Comparison of ENCODE assay signal across 8 mouse cellular contexts in the genomic region with DNA sequence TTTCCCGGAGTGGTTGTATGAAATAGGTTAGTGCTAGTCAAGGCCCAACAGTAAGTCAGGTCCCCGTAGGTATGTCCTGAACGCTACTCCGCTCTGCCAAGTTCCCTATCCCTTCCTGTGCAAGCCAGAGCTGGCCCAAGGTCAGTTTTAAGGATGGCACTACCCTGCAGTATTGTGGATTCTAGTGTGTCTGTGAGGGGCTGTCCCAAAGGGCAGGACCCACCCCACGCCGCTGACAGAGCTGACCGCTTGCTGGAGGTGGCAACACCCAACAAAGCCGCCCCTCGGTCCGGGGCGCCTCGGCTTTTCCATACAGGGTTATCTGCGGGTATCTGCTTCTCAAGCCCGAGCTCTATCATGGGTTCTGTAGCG. TPM values are rescaled to one million over a fixed set of nuclear protein-coding genes. Genes with fewer than 3 reads are reported as not detected.
DNase-seq lines count a peak whose midpoint lies in the region; ATAC-seq and TF ChIP-seq lines count a peak whose summit lies in the region.

No protein-coding gene starts in this region.

- no peaks in the 10 kb centered on the region for H3K9me3 ChIP-seq in kidney, embryonic 15.5 days (replicated peaks)
- no peaks in the 10 kb centered on the region for H3K9me3 ChIP-seq in intestine, embryonic 14.5 days (ENCODE audit: control insufficient read depth, low read length)

- H3K4me1 ChIP-seq in kidney, embryonic 15.5 days, result peaks cover 28% of the 10 kb centered on the region
- H3K4me1 ChIP-seq in intestine, embryonic 14.5 days (replicated peaks; ENCODE audit: control insufficient read depth, insufficient read depth, low read length), result peaks cover 14% of the 10 kb centered on the region

- no peaks in the 10 kb centered on the region for H3K27me3 ChIP-seq in kidney, embryonic 15.5 days
- H3K27me3 ChIP-seq in intestine, embryonic 14.5 days (replicated peaks; ENCODE audit: control insufficient read depth, insufficient read depth, low read length), result no peaks in the 10 kb centered on the region
- H3K27me3 ChIP-seq in myocyte (ENCODE audit: control insufficient read depth, insufficient read depth, insufficient read length), result no peaks in the 10 kb centered on the region

- H3K4me3 ChIP-seq in kidney, embryonic 15.5 days (replicated peaks), result peak overlapping the region; percentile 90
- H3K4me3 ChIP-seq in intestine, embryonic 14.5 days (ENCODE audit: low read depth, low read length), result peak overlapping the region; percentile 51
- H3K4me3 ChIP-seq in myocyte, result peak overlapping the region; percentile 87

- H3K9ac ChIP-seq in kidney, embryonic 15.5 days, result peak overlapping the region; percentile 77
- peak overlapping the region; percentile 81 for H3K9ac ChIP-seq in intestine, embryonic 14.5 days (ENCODE audit: low read length)

- peak overlapping the region; percentile 75 for H3K4me2 ChIP-seq in kidney, embryonic 15.5 days
- peak overlapping the region; percentile 90 for H3K4me2 ChIP-seq in intestine, embryonic 14.5 days (ENCODE audit: low read length)
- peak overlapping the region; percentile 82 for H3K4me2 ChIP-seq in myocyte (ENCODE audit: low read depth)

- H3ac ChIP-seq in myocyte (ENCODE audit: control insufficient read depth, insufficient read length), result peak overlapping the region; percentile 99

- H3K36me3 ChIP-seq in kidney, embryonic 15.5 days, result peaks cover 20% of the 10 kb centered on the region
- peaks cover 11% of the 10 kb centered on the region; the same call in 1 of the 2 replicates for H3K36me3 ChIP-seq in intestine, embryonic 14.5 days (ENCODE audit: control insufficient read depth, insufficient read depth, low read length)
- peaks cover 5% of the 10 kb centered on the region for H3K36me3 ChIP-seq in myocyte (ENCODE audit: control insufficient read depth, insufficient read depth)

- 3% methylated on average over 15 of the region's 15 CpGs for WGBS in kidney, embryonic 15.5 days
- whole genome bisulfite sequencing in intestine, embryonic 14.5 days, result 5% methylated on average over 15 of the region's 15 CpGs

- H3K79me2 ChIP-seq in myocyte (ENCODE audit: control insufficient read depth, insufficient read depth), result peaks cover 40% of the 10 kb centered on the region

- H3K27ac ChIP-seq in kidney, embryonic 15.5 days, result peak overlapping the region; percentile 100
- H3K27ac ChIP-seq in intestine, embryonic 14.5 days (ENCODE audit: low read depth), result peak overlapping the region; percentile 99

- DNase-seq in kidney, adult 18-20 months, result no peak
- DNase-seq in c-Kit-positive CD71-positive TER-119-positive erythroid progenitor cells, embryonic 14.5 days (ENCODE audit: low spot score), result peak; percentile 42
- DNase-seq in intestine, embryonic 14.5 days (ENCODE audit: low spot score), result no peak
- DNase-seq in retina, embryonic 14.5 days (ENCODE audit: low spot score), result no peak
- no peak for DNase-seq in right cerebral cortex, adult 2 months (ENCODE audit: low spot score in 2 of 2)
- no peak for DNase-seq in thymus, postnatal 14 days

- TF ChIP-seq POLR2A in myocyte (IDR thresholded peaks at IDR 0.05; ENCODE audit: insufficient read length, low read depth), result no peak

- ATAC-seq in kidney, embryonic 15.5 days (replicated peaks; ENCODE audit: low FRiP score), result peak; percentile 54
- no peak; the same call in none of the 2 replicates for ATAC-seq in intestine, embryonic 14.5 days (replicated peaks; ENCODE audit: low FRiP score, low TSS enrichment, low read depth)

TF ChIP-seq in myocyte, 11 proteins besides CTCF, POLR2A, EP300 and RAD21:
- TF ChIP-seq MYOD1 (IDR thresholded peaks at IDR 0.05; ENCODE audit: control insufficient read depth in 1 of 3, insufficient read length in 2 of 3, low read depth in 2 of 3), result no peak
- TF ChIP-seq TCF12 (IDR thresholded peaks at IDR 0.05; ENCODE audit: insufficient read depth, poor library complexity, severe bottlenecking), result no peak
- no peak for TF ChIP-seq POLR2AphosphoS2 (IDR thresholded peaks at IDR 0.05; ENCODE audit: insufficient read length, low read depth)
- no peak for TF ChIP-seq USF1 (IDR thresholded peaks at IDR 0.05; ENCODE audit: low read depth)
- no peak for TF ChIP-seq E2F4 (IDR thresholded peaks at IDR 0.05; ENCODE audit: insufficient read depth)
- TF ChIP-seq CEBPB (IDR thresholded peaks at IDR 0.05; ENCODE audit: insufficient read depth, poor library complexity, severe bottlenecking), result no peak
- no peak for TF ChIP-seq MYOG (IDR thresholded peaks at IDR 0.05; ENCODE audit: control insufficient read depth in 1 of 3, insufficient read depth in 1 of 3, insufficient read length in 2 of 3, low read depth in 2 of 3)
- TF ChIP-seq MAX (IDR thresholded peaks at IDR 0.05; ENCODE audit: low read depth), result no peak
- no peak for TF ChIP-seq REST (IDR thresholded peaks at IDR 0.05; ENCODE audit: insufficient read depth, insufficient read length)
- no peak for TF ChIP-seq TCF3 (IDR thresholded peaks at IDR 0.05; ENCODE audit: insufficient read length, low read depth)
- TF ChIP-seq SRF (IDR thresholded peaks at IDR 0.05; ENCODE audit: control insufficient read depth, insufficient read length, low read depth), result no peak

RNA-seq across cellular contexts. Expression of a gene that starts 0.4 kb away (rescaled TPM):
- polyA plus RNA-seq in kidney, embryonic 15.5 days (2015; fragmentation: Nextera tagmentation; extraction: Ambion mirVana), result 362 and 374 TPM in 2 replicates
- polyA plus RNA-seq in intestine, embryonic 14.5 days (2014; fragmentation: Nextera tagmentation; extraction: Ambion mirVana), result 419 and 446 TPM in 2 replicates
- 106 TPM for polyA plus RNA-seq in myocyte (2012; fragmentation: generic; extraction: Trizol)
